Mouse (Mus musculus): ENCODE measurements around the gene Pdap1.
"Not testable (repeated sequence)": the region's sequence is repeated elsewhere in the genome, so short reads cannot be mapped to it uniquely, and the experiment has no call there.

Pdap1 gene

GRCm38 (mm10) chr5:145120921-145121320 is 19.1 kb downstream of the Pdap1 start:
- peak; percentile 42 for DNase-seq (ENCODE audit: extremely low read depth, insufficient read length, low spot score)

- no peak for DNase-seq (ENCODE audit: extremely low read depth, insufficient read length, low spot score)
Observed at GRCm38 (mm10) chr5:145119385-145119784, 20.7 kb downstream of the Pdap1 start.

- DNase-seq (ENCODE audit: extremely low read depth, insufficient read length, low spot score): no peak
Observed at GRCm38 (mm10) chr5:145118461-145118860, 21.6 kb downstream of the Pdap1 start.

GRCm38 (mm10) chr5:145118005-145118404 is 22.0 kb downstream of the Pdap1 start:
- DNase-seq (ENCODE audit: extremely low read depth, insufficient read length, low spot score): no peak

- peak; percentile 69 for DNase-seq (ENCODE audit: extremely low read depth, insufficient read length, low spot score)
Observed at GRCm38 (mm10) chr5:145116916-145117315, 23.1 kb downstream of the Pdap1 start.

- DNase-seq (ENCODE audit: extremely low read depth, insufficient read length, low spot score): peak; percentile 78
Observed at GRCm38 (mm10) chr5:145116316-145116715, 23.7 kb downstream of the Pdap1 start.

GRCm38 (mm10) chr5:145115736-145116135 is 24.3 kb downstream of the Pdap1 start:
- DNase-seq (ENCODE audit: extremely low read depth, insufficient read length, low spot score): no peak

- peak; percentile 85 for DNase-seq (ENCODE audit: extremely low read depth, insufficient read length, low spot score)
Observed at GRCm38 (mm10) chr5:145114606-145115473, 25.2 kb downstream of the Pdap1 start.

GRCm38 (mm10) chr5:145114071-145114605 is 25.9 kb downstream of the Pdap1 start, which contains the start of gene Arpc1b:
Gene Arpc1b, plus strand, starts transcription at chr5:145114215.
- DNase-seq (ENCODE audit: extremely low read depth, insufficient read length, low spot score): peak; percentile 88

GRCm38 (mm10) chr5:145113416-145113815 is 26.6 kb downstream of the Pdap1 start:
- no peak for DNase-seq (ENCODE audit: extremely low read depth, insufficient read length, low spot score)

- no peak for DNase-seq (ENCODE audit: extremely low read depth, insufficient read length, low spot score)
Observed at GRCm38 (mm10) chr5:145112566-145112965, 27.5 kb downstream of the Pdap1 start.

- DNase-seq (ENCODE audit: extremely low read depth, insufficient read length, low spot score): no peak
Observed at GRCm38 (mm10) chr5:145110401-145110800, 29.6 kb downstream of the Pdap1 start.

- no peak for DNase-seq (ENCODE audit: extremely low read depth, insufficient read length, low spot score)
Observed at GRCm38 (mm10) chr5:145105694-145106275, 34.3 kb downstream of the Pdap1 start.

- no peak for DNase-seq (ENCODE audit: extremely low read depth, insufficient read length, low spot score)
Observed at GRCm38 (mm10) chr5:145104328-145104727, 35.7 kb downstream of the Pdap1 start.

GRCm38 (mm10) chr5:145102706-145103105 is 37.3 kb downstream of the Pdap1 start:
- DNase-seq (ENCODE audit: extremely low read depth, insufficient read length, low spot score): no peak

- not testable (repeated sequence) for DNase-seq (ENCODE audit: extremely low read depth, insufficient read length, low spot score)
Observed at GRCm38 (mm10) chr5:145101451-145101850, 38.6 kb downstream of the Pdap1 start.

- DNase-seq (ENCODE audit: extremely low read depth, insufficient read length, low spot score): no peak
Observed at GRCm38 (mm10) chr5:145100960-145101359, 39.1 kb downstream of the Pdap1 start.

GRCm38 (mm10) chr5:145098340-145098821 is 41.7 kb downstream of the Pdap1 start:
- DNase-seq (ENCODE audit: extremely low read depth, insufficient read length, low spot score): no peak

GRCm38 (mm10) chr5:145096195-145096594 is 43.8 kb downstream of the Pdap1 start:
- DNase-seq (ENCODE audit: extremely low read depth, insufficient read length, low spot score): no peak

- DNase-seq (ENCODE audit: extremely low read depth, insufficient read length, low spot score): no peak
Observed at GRCm38 (mm10) chr5:145089878-145090277, 50.2 kb downstream of the Pdap1 start.

GRCm38 (mm10) chr5:145088186-145088585 is 51.9 kb downstream of the Pdap1 start:
- no peak for DNase-seq (ENCODE audit: extremely low read depth, insufficient read length, low spot score)
